Mouse (Mus musculus) ES-E14 (cell line): Measurements from ENCODE around the gene Il21r.

ENCODE experiments used
- CHD2 ChIP-seq: IDR thresholded peaks from 2 replicates; pipeline ENCODE4 v1.6.1; 2014; ENCODE audit warnings: mild to moderate bottlenecking, low read depth, low read length, inconsistent platforms
- ZNF384 ChIP-seq: IDR thresholded peaks from 2 replicates; pipeline ENCODE4 v1.6.1; 2012; ENCODE audit warnings: low read depth, low read length, inconsistent platforms

DNA sequence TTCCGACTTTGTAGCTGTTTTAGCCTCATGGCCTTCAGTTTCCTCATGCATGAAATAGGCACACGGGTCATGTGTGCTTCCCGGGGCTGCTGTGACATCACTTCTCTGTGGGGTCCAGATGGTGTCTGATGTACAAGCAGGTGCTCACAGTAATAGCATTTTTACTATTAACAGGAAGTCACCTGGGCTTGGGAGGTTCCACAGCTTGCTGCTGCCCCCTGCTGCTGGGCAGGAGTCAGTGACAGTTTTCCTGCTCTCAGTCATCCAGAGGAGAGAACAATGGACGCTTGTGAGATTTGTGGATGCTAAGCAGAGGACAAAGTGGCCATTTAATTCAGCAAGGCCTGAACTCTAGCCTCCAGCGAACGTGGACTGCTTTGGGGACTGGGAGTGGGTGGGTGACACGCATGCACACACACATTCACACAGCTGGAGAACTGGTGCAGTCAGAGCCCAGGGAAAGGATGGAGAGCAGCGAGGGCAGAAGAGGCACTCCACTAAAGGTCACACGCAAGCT is 35.7 kb downstream of the Il21r start:
- TF ChIP-seq ZNF384 (no peak), CHD2 (no peak)
